Mouse (Mus musculus) kidney, postnatal 0 days (tissue): ENCODE measurements around the gene Slc7a11. TPM values are rescaled to one million over a fixed set of nuclear protein-coding genes. Genes with fewer than 3 reads are reported as not detected.

Source experiments
- ATAC-seq: fragments of 200-750 bp; cut with Nextera tagmentation; replicated peaks from 2 replicates; pipeline ENCODE4 v1.8.0; 2017; ENCODE audit warnings: low read depth, moderate number of reproducible peaks, moderate TSS enrichment, moderate library complexity; ENCODE audit not compliant: low FRiP score
- DNase-seq: peaks from one replicate; pipeline ENCODE4 v3.0.0-alpha.2; 2016; ENCODE audit warnings: low spot score
- H3K27ac ChIP-seq: fragments of 300-500 bp; sonication (generic); 2 replicates; pipeline ENCODE4 v1.5.1; 2014; ENCODE audit warnings: mild to moderate bottlenecking
- H3K27me3 ChIP-seq: fragments of 300-500 bp; sonication (generic); 2 replicates; pipeline ENCODE4 v1.6.1; 2014; ENCODE audit warnings: low read length, mixed read lengths; ENCODE audit not compliant: insufficient read depth
- H3K36me3 ChIP-seq: fragments of 300-500 bp; sonication (generic); 2 replicates; pipeline ENCODE4 v1.6.1; 2014; ENCODE audit warnings: low read length, mixed read lengths; ENCODE audit not compliant: insufficient read depth
- H3K4me1 ChIP-seq: fragments of 300-500 bp; sonication (generic); replicated peaks from 2 replicates; pipeline ENCODE4 v1.6.1; 2014; ENCODE audit warnings: antibody characterized with exemption, low read length, mixed read lengths; ENCODE audit not compliant: insufficient read depth
- H3K4me2 ChIP-seq: fragments of 300-500 bp; sonication (generic); 2 replicates; pipeline ENCODE4 v1.6.1; 2014; ENCODE audit warnings: mild to moderate bottlenecking, low read length, moderate library complexity, mixed read lengths
- H3K4me3 ChIP-seq: fragments of 300-500 bp; sonication (generic); replicated peaks from 2 replicates; pipeline ENCODE4 v1.5.1; 2014; ENCODE audit warnings: low read depth, low read length
- H3K9ac ChIP-seq: fragments of 300-500 bp; sonication (generic); 2 replicates; pipeline ENCODE4 v1.6.1; 2014; ENCODE audit warnings: low read depth, low read length
- H3K9me3 ChIP-seq: fragments of 300-500 bp; sonication (generic); replicated peaks from 2 replicates; pipeline ENCODE4 v1.6.1; 2016; ENCODE audit warnings: low read length, inconsistent platforms, mixed read lengths
- CTCF ChIP-seq: IDR thresholded peaks from 2 replicates; pipeline ENCODE4 v1.5.1; 2016; ENCODE audit warnings: antibody characterized with exemption, low read depth, mild to moderate bottlenecking, moderate library complexity
- WGBS: fragments of 180-500 bp; shearing (Covaris S2); extraction: QIAGEN DNeasy Blood & Tissue Kit; methylation state at CpG from one replicate; pipeline ENCODE4 v1.1.7; 2014; 5-methylcytosine and 5-hydroxymethylcytosine counted together
- polyA plus RNA-seq: library from polyadenylated mRNA; unstranded; fragments of >200 nt; fragmentation: Nextera tagmentation; extraction: Ambion mirVana; gene quantifications from 2 replicates; pipeline ENCODE4 v1.2.1, GENCODE M21; 2015

The Slc7a11 gene
- polyA plus RNA-seq, 1 experiment from 2014 or later: 0.20 TPM

- H3K4me3 ChIP-seq: no peak overlapping the region
- ATAC-seq (no peak), DNase-seq (no peak)
- H3K27ac ChIP-seq: no peak overlapping the region
- H3K4me2 ChIP-seq: no peak overlapping the region
- WGBS: 42% methylated on average over 2 of the region's 2 CpGs
- H3K9me3 ChIP-seq: no peaks in the 10 kb centered on the region
- no peak for TF ChIP-seq CTCF
- no peak overlapping the region for H3K9ac ChIP-seq
- H3K4me1 ChIP-seq: no peaks in the 10 kb centered on the region
- H3K27me3 ChIP-seq: no peaks in the 10 kb centered on the region
- no peaks in the 10 kb centered on the region for H3K36me3 ChIP-seq
These were observed 257.5 kb downstream of the Slc7a11 start for GRCm38 (mm10) chr3:50185879-50186278.

- Histone ChIP-seq H3K36me3 (no peaks in the 10 kb centered on the region), H3K4me2 (no peak overlapping the region), H3K9ac (no peak overlapping the region), H3K27ac (no peak overlapping the region), H3K4me1 (no peaks in the 10 kb centered on the region), H3K4me3 (no peak overlapping the region), H3K9me3 (no peaks in the 10 kb centered on the region), H3K27me3 (no peaks in the 10 kb centered on the region)
- WGBS: 79% methylated on average over 2 of the region's 2 CpGs
- DNase-seq: no peak
- no peak for ATAC-seq
- TF ChIP-seq CTCF: no peak
These were observed 282.7 kb downstream of the Slc7a11 start for GRCm38 (mm10) chr3:50160756-50161155.

GRCm38 (mm10) chr3:50144144-50144543 lies 299.3 kb downstream of the Slc7a11 start:
- ATAC-seq: no peak
- H3K4me2 ChIP-seq: no peak overlapping the region
- H3K27me3 ChIP-seq: no peaks in the 10 kb centered on the region
- no peaks in the 10 kb centered on the region for H3K4me1 ChIP-seq
- H3K36me3 ChIP-seq: no peaks in the 10 kb centered on the region
- no peaks in the 10 kb centered on the region for H3K9me3 ChIP-seq
- H3K27ac ChIP-seq: no peak overlapping the region
- no peak for TF ChIP-seq CTCF
- no peak overlapping the region for H3K4me3 ChIP-seq
- no peak for DNase-seq
- H3K9ac ChIP-seq: no peak overlapping the region

- Histone ChIP-seq H3K4me2 (no peak overlapping the region), H3K9ac (no peak overlapping the region), H3K4me1 (no peaks in the 10 kb centered on the region), H3K9me3 (no peaks in the 10 kb centered on the region), H3K27me3 (no peaks in the 10 kb centered on the region), H3K36me3 (no peaks in the 10 kb centered on the region), H3K27ac (no peak overlapping the region), H3K4me3 (no peak overlapping the region)
- WGBS: 73% methylated on average over 3 of the region's 3 CpGs
- TF ChIP-seq CTCF: no peak
- DNase-seq (no peak), ATAC-seq (no peak)
These were observed 305.1 kb downstream of the Slc7a11 start for GRCm38 (mm10) chr3:50138319-50138718.

GRCm38 (mm10) chr3:50132204-50132603 lies 311.2 kb downstream of the Slc7a11 start:
- H3K4me1 ChIP-seq: no peaks in the 10 kb centered on the region
- H3K27ac ChIP-seq: no peak overlapping the region
- DNase-seq: no peak
- no peaks in the 10 kb centered on the region for H3K27me3 ChIP-seq
- no peak overlapping the region for H3K4me2 ChIP-seq
- no peak for TF ChIP-seq CTCF
- H3K9me3 ChIP-seq: no peaks in the 10 kb centered on the region
- no peaks in the 10 kb centered on the region for H3K36me3 ChIP-seq
- H3K4me3 ChIP-seq: no peak overlapping the region
- 83% methylated on average over 5 of the region's 5 CpGs for WGBS
- ATAC-seq: no peak
- H3K9ac ChIP-seq: no peak overlapping the region

GRCm38 (mm10) chr3:50130319-50130718 lies 313.1 kb downstream of the Slc7a11 start:
- Histone ChIP-seq H3K27ac (no peak overlapping the region), H3K4me3 (no peak overlapping the region), H3K9ac (no peak overlapping the region), H3K4me2 (no peak overlapping the region), H3K4me1 (no peaks in the 10 kb centered on the region), H3K9me3 (no peaks in the 10 kb centered on the region), H3K27me3 (no peaks in the 10 kb centered on the region), H3K36me3 (no peaks in the 10 kb centered on the region)
- WGBS: 85% methylated on average over 2 of the region's 2 CpGs
- DNase-seq: no peak
- no peak for TF ChIP-seq CTCF
- ATAC-seq: no peak

GRCm38 (mm10) chr3:50121001-50121400 lies 322.4 kb downstream of the Slc7a11 start:
- Histone ChIP-seq H3K36me3 (no peaks in the 10 kb centered on the region), H3K4me3 (no peak overlapping the region), H3K4me1 (no peaks in the 10 kb centered on the region), H3K9me3 (no peaks in the 10 kb centered on the region), H3K27ac (no peak overlapping the region), H3K27me3 (no peaks in the 10 kb centered on the region), H3K4me2 (no peak overlapping the region), H3K9ac (no peak overlapping the region)
- ATAC-seq (no peak), DNase-seq (peak; percentile 21)
- 67% methylated on average over 1 of the region's 1 CpGs for WGBS
- TF ChIP-seq CTCF: peak; percentile 51
